Mouse (Mus musculus) lung, postnatal 0 days (tissue): Measurements from ENCODE around the gene Ccdc90b. TPM values are rescaled to one million over a fixed set of nuclear protein-coding genes. Genes with fewer than 3 reads are reported as not detected.

Experiments
- ATAC-seq: fragments of 200-750 bp; cut with Nextera tagmentation; 2 replicates; pipeline ENCODE4 v1.8.0; 2017; ENCODE audit warnings: moderate library complexity
- DNase-seq: peaks from one replicate; pipeline ENCODE4 v3.0.0-alpha.2; 2016; ENCODE audit warnings: low spot score
- H3K27ac ChIP-seq: fragments of 300-500 bp; sonication (generic); 2 replicates; pipeline ENCODE4 v1.5.1; 2014; ENCODE audit warnings: antibody characterized with exemption, mild to moderate bottlenecking, low read length, mixed read lengths
- H3K27me3 ChIP-seq: fragments of 300-500 bp; sonication (generic); replicated peaks from 2 replicates; pipeline ENCODE4 v1.6.1; 2014; ENCODE audit warnings: low read length, mixed read lengths; ENCODE audit not compliant: insufficient read depth
- H3K36me3 ChIP-seq: fragments of 300-500 bp; sonication (generic); 2 replicates; pipeline ENCODE4 v1.6.1; 2014; ENCODE audit warnings: low read length, mixed read lengths; ENCODE audit not compliant: insufficient read depth
- H3K4me1 ChIP-seq: fragments of 300-500 bp; sonication (generic); 2 replicates; pipeline ENCODE4 v1.6.1; 2014; ENCODE audit warnings: antibody characterized with exemption, low read depth, low read length, mixed read lengths; ENCODE audit not compliant: insufficient read depth
- H3K4me2 ChIP-seq: fragments of 300-500 bp; sonication (generic); replicated peaks from 2 replicates; pipeline ENCODE4 v1.6.1; 2014; ENCODE audit warnings: low read depth, mild to moderate bottlenecking, low read length, moderate library complexity, mixed read lengths
- H3K4me3 ChIP-seq: fragments of 300-500 bp; sonication (generic); 2 replicates; pipeline ENCODE4 v1.5.1; 2014; ENCODE audit warnings: low read depth, low read length
- H3K9ac ChIP-seq: fragments of 300-500 bp; sonication (generic); replicated peaks from 2 replicates; pipeline ENCODE4 v1.6.1; 2014; ENCODE audit warnings: low read depth, mild to moderate bottlenecking
- H3K9me3 ChIP-seq: fragments of 300-500 bp; sonication (generic); 2 replicates; pipeline ENCODE4 v1.6.1; 2016; ENCODE audit warnings: low read length, mixed read lengths
- CTCF ChIP-seq: IDR thresholded peaks from 2 replicates; pipeline ENCODE4 v1.5.1; 2016; ENCODE audit warnings: antibody characterized with exemption, mild to moderate bottlenecking
- EP300 ChIP-seq: IDR thresholded peaks from 2 replicates; pipeline ENCODE4 v1.6.1; 2016; ENCODE audit warnings: antibody characterized with exemption, mild to moderate bottlenecking, control low read depth
- WGBS: fragments of 180-500 bp; shearing (Covaris S2); extraction: QIAGEN DNeasy Blood & Tissue Kit; methylation state at CpG from one replicate; pipeline ENCODE4 v1.1.7; 2014; 5-methylcytosine and 5-hydroxymethylcytosine counted together
- polyA plus RNA-seq: library from polyadenylated mRNA; unstranded; fragments of >200 nt; fragmentation: Nextera tagmentation; extraction: Ambion mirVana; gene quantifications from 2 replicates; pipeline ENCODE4 v1.2.1, GENCODE M21; 2015

The Ccdc90b gene
- polyA plus RNA-seq, 1 experiment from 2014 or later, result 36.9 TPM

DNA sequence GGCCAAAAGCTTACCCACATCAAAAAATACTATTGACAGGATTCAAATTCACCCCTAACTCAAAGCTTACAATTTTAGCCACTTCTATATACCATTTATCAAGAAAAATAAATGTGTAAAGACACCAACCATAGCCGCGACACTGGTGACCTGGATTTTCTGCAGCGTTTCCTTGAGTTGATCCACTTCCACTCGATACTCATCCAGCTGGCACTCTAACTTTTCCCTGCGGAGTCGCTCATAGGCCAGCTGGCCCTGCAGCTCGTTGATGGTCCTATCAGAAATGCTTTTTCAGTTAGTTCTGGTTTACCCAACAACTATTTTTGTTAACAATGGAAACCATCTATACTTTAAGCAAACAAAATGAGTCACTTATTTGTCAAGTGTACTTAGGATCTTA, 29.0 kb downstream of the Ccdc90b start:
- Histone ChIP-seq H3K4me2 (no peak overlapping the region), H3K4me1 (no peaks in the 10 kb centered on the region), H3K36me3 (no peaks in the 10 kb centered on the region), H3K9ac (no peak overlapping the region), H3K27me3 (no peaks in the 10 kb centered on the region), H3K4me3 (no peak overlapping the region), H3K9me3 (no peaks in the 10 kb centered on the region), H3K27ac (no peak overlapping the region)
- no peak for DNase-seq
- TF ChIP-seq CTCF, result no peak
- TF ChIP-seq EP300, result no peak
- whole genome bisulfite sequencing, result 80% methylated on average over 7 of the region's 7 CpGs
- no peak for ATAC-seq

DNA sequence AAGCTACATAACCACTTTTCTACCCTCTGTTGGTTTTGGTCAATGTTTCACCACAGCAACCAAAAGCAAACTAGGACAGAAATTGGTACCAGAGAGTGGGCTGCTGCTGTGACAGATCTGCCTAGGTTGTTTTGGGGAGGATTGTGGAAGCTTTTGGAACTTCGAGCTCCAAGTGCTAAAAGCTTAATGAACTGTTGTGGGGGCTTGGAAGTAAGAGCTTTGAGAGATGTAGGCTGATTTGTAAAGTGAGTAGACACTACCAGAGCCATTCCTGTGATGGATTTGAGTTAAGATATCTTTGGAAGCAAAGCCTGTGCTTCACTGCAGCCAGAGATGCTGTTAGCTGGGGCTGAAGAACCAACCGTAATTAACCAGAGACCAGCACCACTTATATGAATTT, 29.9 kb downstream of the Ccdc90b start:
- no peak for ATAC-seq
- H3K9me3 ChIP-seq, result no peaks in the 10 kb centered on the region
- DNase-seq, result no peak
- no peak overlapping the region for H3K4me2 ChIP-seq
- 82% methylated on average over 2 of the region's 2 CpGs for WGBS
- no peak overlapping the region for H3K9ac ChIP-seq
- no peaks in the 10 kb centered on the region for H3K27me3 ChIP-seq
- H3K4me1 ChIP-seq, result no peaks in the 10 kb centered on the region
- no peaks in the 10 kb centered on the region for H3K36me3 ChIP-seq
- H3K4me3 ChIP-seq, result no peak overlapping the region
- H3K27ac ChIP-seq, result no peak overlapping the region
- TF ChIP-seq CTCF, result no peak
- TF ChIP-seq EP300, result no peak

DNA sequence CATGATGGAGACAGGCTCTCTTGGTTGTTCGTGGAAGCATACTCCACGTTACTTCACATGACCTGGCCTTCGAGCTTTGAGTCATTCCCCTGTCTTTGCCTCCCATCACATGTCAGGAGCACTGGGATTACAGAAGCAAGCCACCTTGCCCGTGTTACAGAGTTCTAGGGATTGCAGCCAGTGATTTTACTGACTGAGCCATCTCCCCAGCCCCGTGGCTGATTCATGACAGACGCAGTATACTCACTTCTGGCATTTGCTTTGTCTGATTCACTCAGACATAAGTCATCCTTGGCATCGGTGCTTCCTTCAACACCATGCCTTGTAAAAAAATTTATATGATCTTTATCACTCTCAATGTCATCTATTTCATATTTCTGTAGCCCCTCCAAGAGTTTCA, 44.0 kb downstream of the Ccdc90b start:
- H3K4me1 ChIP-seq, result no peaks in the 10 kb centered on the region
- H3K9me3 ChIP-seq, result no peaks in the 10 kb centered on the region
- ATAC-seq, result no peak
- H3K27ac ChIP-seq, result no peak overlapping the region
- no peak overlapping the region for H3K9ac ChIP-seq
- no peaks in the 10 kb centered on the region for H3K27me3 ChIP-seq
- no peak overlapping the region for H3K4me3 ChIP-seq
- DNase-seq, result no peak
- 89% methylated on average over 7 of the region's 7 CpGs for WGBS
- no peak for TF ChIP-seq EP300
- TF ChIP-seq CTCF, result no peak
- H3K36me3 ChIP-seq, result no peaks in the 10 kb centered on the region
- no peak overlapping the region for H3K4me2 ChIP-seq

DNA sequence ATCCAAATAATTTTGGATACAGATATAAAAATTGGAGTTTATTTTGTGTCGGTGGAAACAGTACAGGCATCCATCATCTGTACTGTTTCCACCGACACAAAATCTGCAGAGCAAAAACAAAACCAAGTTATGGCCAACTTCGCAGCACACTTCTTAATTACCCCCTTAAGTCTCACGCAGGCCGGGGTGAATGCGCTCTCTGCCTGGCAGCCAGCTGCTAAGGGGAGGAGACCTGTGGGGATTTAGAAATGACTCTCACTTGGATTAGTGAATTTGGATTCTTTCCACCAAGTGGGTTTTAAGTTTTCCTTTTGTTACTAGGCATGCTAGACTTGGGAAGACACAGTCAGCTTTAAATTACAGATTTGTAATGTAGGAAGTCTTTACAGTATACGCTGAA, 49.9 kb downstream of the Ccdc90b start:
- no peaks in the 10 kb centered on the region for H3K4me1 ChIP-seq
- 70% methylated on average over 7 of the region's 7 CpGs for WGBS
- H3K27me3 ChIP-seq, result no peaks in the 10 kb centered on the region
- no peak for TF ChIP-seq EP300
- TF ChIP-seq CTCF, result no peak
- H3K9me3 ChIP-seq, result no peaks in the 10 kb centered on the region
- H3K4me3 ChIP-seq, result no peak overlapping the region
- ATAC-seq (no peak), DNase-seq (no peak)
- no peaks in the 10 kb centered on the region for H3K36me3 ChIP-seq
- H3K9ac ChIP-seq, result no peak overlapping the region
- H3K27ac ChIP-seq, result no peak overlapping the region
- no peak overlapping the region for H3K4me2 ChIP-seq

DNA sequence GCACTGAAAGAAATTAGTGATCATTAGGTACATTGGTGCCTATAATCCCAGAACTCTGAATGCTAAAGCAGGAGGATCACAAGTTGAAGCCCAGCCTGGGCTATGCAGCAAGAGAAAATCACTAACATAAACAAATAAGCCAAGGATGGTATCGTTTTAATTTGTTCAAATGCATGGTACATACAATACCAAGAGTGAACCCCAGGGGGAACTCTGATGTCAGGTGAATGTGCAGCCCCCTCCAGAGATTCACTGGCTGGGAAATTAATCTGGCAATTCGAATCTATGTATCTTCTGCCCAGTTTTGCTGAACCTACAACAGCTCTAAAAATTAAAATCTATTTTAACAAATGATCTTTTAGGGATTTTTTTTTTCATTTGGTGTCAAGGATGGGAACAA, 63.5 kb downstream of the Ccdc90b start:
- H3K4me1 ChIP-seq, result no peaks in the 10 kb centered on the region
- no peaks in the 10 kb centered on the region for H3K27me3 ChIP-seq
- TF ChIP-seq CTCF, result peak; percentile 54
- no peak for TF ChIP-seq EP300
- H3K4me3 ChIP-seq, result no peak overlapping the region
- no peak overlapping the region for H3K27ac ChIP-seq
- no peak overlapping the region for H3K9ac ChIP-seq
- DNase-seq (no peak), ATAC-seq (no peak)
- H3K4me2 ChIP-seq, result no peak overlapping the region
- H3K36me3 ChIP-seq, result no peaks in the 10 kb centered on the region
- no peaks in the 10 kb centered on the region for H3K9me3 ChIP-seq
- WGBS, result 28% methylated on average over 2 of the region's 2 CpGs

DNA sequence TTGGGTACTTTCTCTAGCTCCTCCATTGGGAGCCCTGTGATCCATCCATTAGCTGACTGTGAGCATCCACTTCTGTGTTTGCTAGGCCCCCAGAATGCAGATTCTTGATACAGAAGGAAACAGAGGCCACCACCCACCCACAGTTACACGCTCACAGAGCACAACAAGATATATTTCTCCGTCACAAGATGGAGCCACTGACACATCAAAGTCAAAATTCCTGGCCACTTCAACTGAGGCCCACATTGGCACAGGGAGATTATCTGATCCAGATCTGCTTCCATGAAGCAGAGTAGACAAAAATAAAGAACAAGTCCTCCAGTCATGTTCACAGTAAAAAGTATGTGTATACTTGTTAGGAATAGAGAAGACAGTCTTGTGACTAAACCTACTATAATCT, 69.2 kb downstream of the Ccdc90b start:
- Histone ChIP-seq H3K4me1 (no peaks in the 10 kb centered on the region), H3K27ac (no peak overlapping the region), H3K4me3 (no peak overlapping the region), H3K9me3 (no peaks in the 10 kb centered on the region), H3K9ac (no peak overlapping the region), H3K36me3 (no peaks in the 10 kb centered on the region), H3K4me2 (no peak overlapping the region), H3K27me3 (no peaks in the 10 kb centered on the region)
- WGBS, result 31% methylated on average over 2 of the region's 2 CpGs
- TF ChIP-seq CTCF, result peak; percentile 62
- no peak for TF ChIP-seq EP300
- no peak for ATAC-seq
- DNase-seq, result peak; percentile 59

Other genes with a start within 250 kb of the Ccdc90b start
- gene Ankrd42, start 76.0 kb downstream of the Ccdc90b start, polyA plus RNA-seq, result 6.5 and 8.6 TPM in 2 replicates
- 17.4 and 20.0 TPM in 2 replicates for gene Pcf11, start 108.8 kb downstream of the Ccdc90b start, polyA plus RNA-seq
- gene Rab30, start 180.5 kb downstream of the Ccdc90b start, polyA plus RNA-seq, result 3.1 and 4.0 TPM in 2 replicates